Mouse (Mus musculus) brown adipose tissue, adult 24 weeks (tissue): ENCODE data around the gene Gm20388. TPM values are rescaled to one million over a fixed set of nuclear protein-coding genes. Genes with fewer than 3 reads are reported as not detected.

Source experiments
- H3K27ac ChIP-seq: fragments of 200-500 bp; replicated peaks from 2 replicates; pipeline ENCODE4 v1.5.1; 2012; ENCODE audit warnings: low read depth, mild to moderate bottlenecking, low read length
- H3K4me1 ChIP-seq: fragments of 200-500 bp; 2 replicates; pipeline ENCODE4 v1.6.1; 2012; ENCODE audit warnings: low read length, mixed read lengths; ENCODE audit not compliant: control insufficient read depth, insufficient read depth, insufficient read length
- H3K4me3 ChIP-seq: fragments of 200-500 bp; 2 replicates; pipeline ENCODE4 v1.5.1; 2012; ENCODE audit warnings: low read depth, mild to moderate bottlenecking, low read length, moderate library complexity; ENCODE audit not compliant: insufficient read depth
- polyA plus RNA-seq: library from polyadenylated mRNA; stranded (reverse); fragments of >200 nt; gene quantifications from 2 replicates; pipeline ENCODE4 v1.2.4, GENCODE M21; 2012; ENCODE audit not compliant: missing spikeins, insufficient read depth, insufficient read length

The Gm20388 gene
- polyA plus RNA-seq, 1 experiment = 44.7 TPM

DNA sequence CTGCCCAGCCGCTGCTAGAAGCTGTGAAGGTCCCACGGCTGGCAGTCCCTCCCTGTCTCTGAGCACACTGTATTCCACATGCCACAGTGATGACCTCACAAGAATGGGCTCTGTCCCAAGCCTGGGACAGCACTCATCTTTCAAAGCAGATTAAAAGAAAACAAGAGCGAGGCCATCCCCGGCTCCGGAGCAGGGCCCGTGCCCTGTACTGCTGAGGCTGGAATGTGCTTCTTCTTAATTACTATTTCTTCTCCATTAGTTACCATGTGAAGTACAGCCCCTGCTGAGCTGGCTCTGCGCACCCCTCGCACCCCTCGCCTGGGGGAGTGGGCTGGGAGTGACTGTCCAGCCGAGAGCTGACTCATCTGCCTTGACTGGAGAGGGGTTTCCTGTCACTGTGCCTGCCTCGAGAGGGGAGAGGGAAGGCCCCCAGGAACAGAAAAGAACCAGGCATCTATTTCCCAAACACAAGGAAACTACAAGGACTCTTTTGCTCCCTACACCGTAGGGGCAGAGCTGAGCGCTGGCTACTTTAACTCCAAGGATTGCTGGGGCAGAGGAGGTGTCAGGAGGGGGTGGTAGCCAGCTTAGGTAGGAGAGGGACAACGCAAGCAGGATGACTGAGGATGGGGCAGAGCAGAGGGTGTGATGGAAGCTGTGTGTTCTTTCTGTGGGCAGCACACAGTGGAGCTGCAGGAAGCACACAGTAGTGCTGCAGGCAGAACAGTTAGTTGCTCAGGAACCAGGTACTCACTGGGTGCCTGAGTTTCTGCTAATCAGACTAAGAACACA lies 1331.3 kb downstream of the Gm20388 start:
- H3K4me1 ChIP-seq = no peaks in the 10 kb centered on the region
- no peak overlapping the region for H3K27ac ChIP-seq
- no peak overlapping the region for H3K4me3 ChIP-seq

- Histone ChIP-seq H3K27ac (no peak overlapping the region), H3K4me1 (no peaks in the 10 kb centered on the region), H3K4me3 (no peak overlapping the region)
Measured at GRCm38 (mm10) chr8:121242671-121243070, 1332.0 kb downstream of the Gm20388 start.

- no peaks in the 10 kb centered on the region for H3K4me1 ChIP-seq
- no peak overlapping the region for H3K4me3 ChIP-seq
- no peak overlapping the region for H3K27ac ChIP-seq
Measured at GRCm38 (mm10) chr8:121248823-121249222, 1338.2 kb downstream of the Gm20388 start.

DNA sequence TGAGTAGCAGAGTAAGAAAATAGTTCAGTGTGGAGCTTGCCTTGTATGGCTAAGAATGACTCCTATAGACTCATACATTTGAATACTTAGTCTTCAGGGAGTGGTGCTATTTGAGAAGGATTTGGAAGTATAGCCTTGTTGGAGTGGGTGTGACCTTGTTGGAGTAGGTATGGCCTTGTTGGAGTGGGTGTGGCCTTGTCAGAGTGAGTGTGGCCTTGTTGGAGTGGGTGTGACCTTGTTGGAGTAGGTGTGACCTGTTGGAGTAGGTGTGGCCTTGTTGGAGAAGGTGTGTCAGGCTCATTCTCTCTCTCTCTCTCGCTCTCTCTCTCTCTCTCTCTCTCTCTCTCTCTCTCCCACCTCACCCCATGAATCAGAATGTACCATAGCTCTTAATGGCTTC lies 1338.8 kb downstream of the Gm20388 start:
- Histone ChIP-seq H3K4me3 (no peak overlapping the region), H3K4me1 (no peaks in the 10 kb centered on the region), H3K27ac (no peak overlapping the region)

- Histone ChIP-seq H3K4me1 (no peaks in the 10 kb centered on the region), H3K4me3 (no peak overlapping the region)
Measured at GRCm38 (mm10) chr8:121251089-121251488, 1340.4 kb downstream of the Gm20388 start.

DNA sequence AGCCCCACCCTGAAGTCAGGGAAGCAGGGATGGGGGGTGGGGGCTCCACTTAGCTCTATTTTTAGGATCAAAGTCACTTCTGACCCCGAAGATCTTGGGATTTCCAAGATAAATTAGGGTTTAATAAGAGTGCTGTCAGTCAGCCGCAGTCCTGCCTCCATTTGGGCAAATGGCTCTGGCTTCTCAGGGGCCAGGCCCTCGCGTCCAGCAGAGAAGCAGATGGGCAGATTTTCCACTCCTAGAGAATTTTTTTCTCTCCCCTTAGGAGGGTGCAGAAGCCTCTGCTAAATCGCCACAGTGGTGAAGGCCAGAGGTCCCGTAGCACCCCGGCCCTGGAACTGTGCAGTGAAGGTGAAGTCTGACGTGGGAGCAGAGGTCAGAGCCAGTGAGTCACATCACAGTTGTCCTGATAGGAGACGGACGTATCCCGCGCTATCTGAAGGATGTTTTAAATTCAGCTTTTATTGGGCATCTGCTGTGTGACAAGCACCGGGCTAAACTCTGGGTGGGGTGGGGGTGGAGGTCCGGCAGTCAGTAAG lies 1345.2 kb downstream of the Gm20388 start:
- Histone ChIP-seq H3K4me1 (peaks cover 2% of the 10 kb centered on the region; the same call in 1 of the 2 replicates), H3K27ac (no peak overlapping the region), H3K4me3 (no peak overlapping the region)

More at GRCm38 (mm10) chr8:121251089-121251488, 1340.4 kb downstream of the Gm20388 start:
- no peak overlapping the region for H3K27ac ChIP-seq

- no peak overlapping the region for H3K4me3 ChIP-seq
Measured at GRCm38 (mm10) chr8:121258126-121258792, 1347.6 kb downstream of the Gm20388 start.

GRCm38 (mm10) chr8:121262728-121263389 lies 1352.2 kb downstream of the Gm20388 start:
- 0 out of 2 replicates have a peak overlapping the region, but pooled peaks have one; percentile 9 for H3K4me3 ChIP-seq
- peak overlapping the region; percentile 32 for H3K27ac ChIP-seq
- H3K4me1 ChIP-seq = peaks cover 12% of the 10 kb centered on the region

More at GRCm38 (mm10) chr8:121258126-121258792, 1347.6 kb downstream of the Gm20388 start:
- H3K27ac ChIP-seq = no peak overlapping the region
- peaks cover 12% of the 10 kb centered on the region for H3K4me1 ChIP-seq

GRCm38 (mm10) chr8:121263390-121263775 lies 1352.7 kb downstream of the Gm20388 start:
- peak overlapping the region; percentile 28 for H3K27ac ChIP-seq
- H3K4me3 ChIP-seq = no peak overlapping the region
- H3K4me1 ChIP-seq = peaks cover 12% of the 10 kb centered on the region

GRCm38 (mm10) chr8:121264260-121264659 lies 1353.6 kb downstream of the Gm20388 start:
- H3K4me1 ChIP-seq = peaks cover 10% of the 10 kb centered on the region
- no peak overlapping the region for H3K27ac ChIP-seq
- H3K4me3 ChIP-seq = no peak overlapping the region

DNA sequence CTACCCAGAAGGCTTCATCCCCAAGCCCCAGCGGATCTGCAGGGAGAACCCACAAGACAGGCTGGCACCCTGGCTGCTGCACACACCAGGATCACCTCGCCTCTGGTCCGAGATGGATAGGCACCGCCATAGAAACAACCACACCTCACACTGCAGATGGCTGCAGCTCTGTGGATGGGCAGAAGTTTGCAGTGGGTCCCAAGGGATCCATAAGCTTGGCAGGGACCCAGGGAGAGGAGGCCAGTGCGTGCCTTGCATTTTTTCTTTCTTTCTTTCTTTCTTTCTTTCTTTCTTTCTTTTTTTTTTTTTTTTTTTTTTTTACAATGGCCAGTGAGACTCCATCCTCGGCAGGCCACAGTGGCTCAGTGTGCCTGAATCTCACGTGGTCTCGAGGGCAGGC lies 1360.9 kb downstream of the Gm20388 start:
- Histone ChIP-seq H3K4me3 (no peak overlapping the region), H3K27ac (no peak overlapping the region), H3K4me1 (no peaks in the 10 kb centered on the region)

GRCm38 (mm10) chr8:121273195-121273594 lies 1362.6 kb downstream of the Gm20388 start:
- Histone ChIP-seq H3K4me1 (no peaks in the 10 kb centered on the region), H3K4me3 (no peak overlapping the region; the same call in 1 of the 2 replicates), H3K27ac (no peak overlapping the region)

GRCm38 (mm10) chr8:121273620-121274019 lies 1363.0 kb downstream of the Gm20388 start:
- Histone ChIP-seq H3K4me3 (no peak overlapping the region), H3K4me1 (no peaks in the 10 kb centered on the region), H3K27ac (no peak overlapping the region)

GRCm38 (mm10) chr8:121280414-121280813 lies 1369.8 kb downstream of the Gm20388 start:
- no peak overlapping the region for H3K4me3 ChIP-seq

DNA sequence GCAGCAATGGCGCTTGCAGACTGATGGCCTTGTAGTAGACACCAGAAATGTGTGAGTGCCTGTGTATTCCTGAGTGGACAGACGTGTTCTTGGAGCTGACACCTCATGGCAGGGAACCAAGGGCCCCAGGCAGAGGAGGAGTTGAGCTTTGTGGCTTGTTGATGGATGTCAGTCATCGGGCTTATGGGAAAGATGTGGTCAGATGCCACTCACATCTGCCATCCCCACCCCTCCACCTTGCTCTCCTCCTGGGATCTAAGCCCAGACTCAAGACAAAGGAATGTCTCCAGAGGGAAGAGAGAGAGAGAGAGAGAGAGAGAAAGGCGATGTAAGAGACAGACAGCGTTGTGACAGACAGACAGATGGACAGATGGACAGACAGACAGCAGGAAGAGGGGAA lies 1378.7 kb downstream of the Gm20388 start:
- H3K4me3 ChIP-seq = no peak overlapping the region
- peaks cover 6% of the 10 kb centered on the region for H3K4me1 ChIP-seq
- no peak overlapping the region for H3K27ac ChIP-seq

More at GRCm38 (mm10) chr8:121280414-121280813, 1369.8 kb downstream of the Gm20388 start:
- no peak overlapping the region for H3K27ac ChIP-seq
- no peaks in the 10 kb centered on the region for H3K4me1 ChIP-seq
